Mouse (Mus musculus) spleen, adult 2 months (tissue): ENCODE results near the gene Tmem233.

Experiments
- CTCF ChIP-seq: fragments of 200-500 bp; IDR thresholded peaks from 2 replicates; pipeline ENCODE4 v1.5.1; 2011; ENCODE audit warnings: mild to moderate bottlenecking, inconsistent platforms; ENCODE audit not compliant: insufficient read depth, insufficient read length, insufficient replicate concordance; ENCODE audit errors: extremely low read depth
- POLR2A ChIP-seq: fragments of 200-500 bp; IDR thresholded peaks from 2 replicates; pipeline ENCODE4 v1.6.1; 2011; ENCODE audit warnings: low read depth, low read length, inconsistent platforms

- TF ChIP-seq CTCF (no peak), POLR2A (no peak)
Observed at GRCm38 (mm10) chr5:116030566-116031189, 52.4 kb downstream of the Tmem233 start.
